Mouse (Mus musculus): ENCODE measurements around the gene Lsm5.

The Lsm5 gene

GRCm38 (mm10) chr6:56703931-56704900 is at the start of gene Lsm5:
Gene Lsm5, minus strand, starts transcription at chr6:56704710.
- peak; percentile 91 to 92 for DNase-seq (ENCODE audit: low spot score in 2 of 2)

- no peak for DNase-seq (ENCODE audit: low spot score in 2 of 2)
Observed at GRCm38 (mm10) chr6:56753719-56754118, 49.2 kb upstream of the Lsm5 start.

GRCm38 (mm10) chr6:56745950-56746543 is 41.5 kb upstream of the Lsm5 start:
- no peak for DNase-seq (ENCODE audit: low spot score in 2 of 2)

GRCm38 (mm10) chr6:56732545-56732944 is 28.0 kb upstream of the Lsm5 start:
- no peak for DNase-seq (ENCODE audit: low spot score in 2 of 2)

DNA sequence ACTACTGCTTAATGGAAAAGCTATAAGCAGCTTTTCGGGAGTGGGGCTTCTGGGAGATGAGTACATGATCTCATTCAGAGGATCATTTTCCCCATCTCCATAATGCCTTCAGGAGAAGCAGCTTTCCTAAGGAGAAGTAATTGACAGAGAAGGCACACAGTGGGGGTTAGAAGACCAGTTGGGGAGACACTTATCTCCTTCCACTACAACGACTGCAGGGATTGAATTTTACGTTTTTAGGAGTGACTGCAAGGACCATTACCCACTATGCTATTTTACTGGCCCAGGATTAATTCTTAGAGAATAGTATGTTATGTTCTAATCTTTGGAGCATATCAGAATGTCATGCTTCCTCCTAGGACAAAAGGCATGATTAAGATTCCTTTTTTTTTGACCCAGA is 16.4 kb upstream of the Lsm5 start:
- no peak for DNase-seq (ENCODE audit: low spot score in 2 of 2)

- no peak for DNase-seq (ENCODE audit: low spot score in 2 of 2)
Observed at GRCm38 (mm10) chr6:56719071-56719470, 14.6 kb upstream of the Lsm5 start.

DNA sequence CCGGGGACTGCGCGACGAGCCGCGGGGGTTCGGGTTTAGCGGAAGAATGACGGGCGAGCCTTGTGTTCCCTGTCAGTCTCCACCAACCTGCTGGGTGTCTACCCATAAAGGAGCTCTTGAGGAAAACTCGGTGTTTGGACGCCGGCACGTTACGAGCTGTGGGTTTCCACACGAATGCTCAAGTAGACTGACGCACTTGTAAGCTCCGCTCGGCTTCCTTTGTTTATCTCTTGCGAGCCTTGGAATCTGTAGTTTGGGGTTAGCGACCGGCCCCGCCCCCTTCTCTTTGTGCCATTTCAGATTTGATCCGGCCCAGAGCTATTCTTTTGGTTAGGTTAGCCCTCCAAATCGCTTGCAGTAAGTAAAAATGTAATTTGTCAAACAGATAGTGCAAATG is 10.8 kb upstream of the Lsm5 start:
- no peak for DNase-seq (ENCODE audit: low spot score in 2 of 2)

GRCm38 (mm10) chr6:56714574-56715269 is 10.2 kb upstream of the Lsm5 start, which contains the start of gene Avl9:
Gene Avl9, plus strand, starts transcription at chr6:56714899.
- DNase-seq (ENCODE audit: low spot score in 2 of 2) = peak; percentile 97

- DNase-seq (ENCODE audit: low spot score in 2 of 2) = no peak
Observed at GRCm38 (mm10) chr6:56714186-56714573, 9.7 kb upstream of the Lsm5 start.

DNA sequence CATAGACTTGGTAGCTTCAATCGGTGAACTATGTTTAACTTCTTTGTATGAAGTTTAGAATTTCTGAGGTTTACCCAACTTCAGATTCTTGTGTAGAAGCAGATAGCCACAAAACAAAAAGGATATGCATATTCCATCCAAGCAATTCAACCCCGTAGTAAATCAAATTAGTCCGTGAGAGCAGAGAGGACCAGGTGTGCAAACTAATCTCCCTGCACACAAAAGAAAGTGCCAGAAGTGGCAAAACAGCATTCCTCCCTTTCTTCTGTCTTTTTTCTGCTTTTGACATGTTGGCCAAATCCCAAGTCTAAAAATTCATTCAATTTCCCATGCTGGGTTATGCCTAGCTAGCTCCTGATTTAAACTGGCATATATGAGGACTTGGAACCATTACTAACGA is 12.1 kb downstream of the Lsm5 start:
- no peak for DNase-seq (ENCODE audit: low spot score in 2 of 2)

- peak; percentile 62 to 78 for DNase-seq (ENCODE audit: low spot score in 2 of 2)
Observed at GRCm38 (mm10) chr6:56691205-56691604, 13.3 kb downstream of the Lsm5 start.

GRCm38 (mm10) chr6:56688238-56688637 is 16.3 kb downstream of the Lsm5 start:
- DNase-seq (ENCODE audit: low spot score in 2 of 2) = peak; percentile 24 to 30

- no peak for DNase-seq (ENCODE audit: low spot score in 2 of 2)
Observed at GRCm38 (mm10) chr6:56664410-56664809, 40.1 kb downstream of the Lsm5 start.

GRCm38 (mm10) chr6:56655393-56655792 is 49.1 kb downstream of the Lsm5 start:
- DNase-seq (ENCODE audit: low spot score in 2 of 2) = no peak

GRCm38 (mm10) chr6:56652121-56652592 is 52.4 kb downstream of the Lsm5 start:
- DNase-seq (ENCODE audit: low spot score in 2 of 2) = peak; percentile 21 to 32

Data from right cerebral cortex, postnatal 10 days (tissue).